Mouse (Mus musculus) midbrain, postnatal 0 days (tissue): Measurements from ENCODE around the gene Ndufa13. TPM values are rescaled to one million over a fixed set of nuclear protein-coding genes. Genes with fewer than 3 reads are reported as not detected.

ENCODE experiments used
- ATAC-seq: fragments of 200-750 bp; cut with Nextera tagmentation; 2 replicates; pipeline ENCODE4 v1.8.0; 2017; ENCODE audit warnings: moderate number of reproducible peaks, mild to moderate bottlenecking, moderate TSS enrichment, moderate library complexity; ENCODE audit not compliant: low FRiP score
- DNase-seq: peaks from one replicate; pipeline ENCODE4 v3.0.0-alpha.2; 2015; ENCODE audit warnings: low spot score
- H3K27ac ChIP-seq: fragments of 300-500 bp; sonication (generic); 2 replicates; pipeline ENCODE4 v1.5.1; 2014; ENCODE audit warnings: low read depth, mild to moderate bottlenecking, low read length, mixed read lengths
- H3K27me3 ChIP-seq: fragments of 300-500 bp; sonication (generic); 2 replicates; pipeline ENCODE4 v1.6.1; 2014; ENCODE audit warnings: low read length, control low read depth, mixed read lengths; ENCODE audit not compliant: insufficient read depth
- H3K36me3 ChIP-seq: fragments of 300-500 bp; sonication (generic); 2 replicates; pipeline ENCODE4 v1.6.1; 2014; ENCODE audit warnings: low read length, control low read depth, mixed read lengths; ENCODE audit not compliant: insufficient read depth
- H3K4me1 ChIP-seq: fragments of 300-500 bp; sonication (generic); 2 replicates; pipeline ENCODE4 v1.6.1; 2014; ENCODE audit warnings: mild to moderate bottlenecking, control low read depth, antibody characterized with exemption, low read length, mixed read lengths; ENCODE audit not compliant: insufficient read depth
- H3K4me2 ChIP-seq: fragments of 300-500 bp; sonication (generic); 2 replicates; pipeline ENCODE4 v1.6.1; 2014; ENCODE audit warnings: low read depth, mild to moderate bottlenecking, low read length, mixed read lengths; ENCODE audit not compliant: poor library complexity, severe bottlenecking
- H3K4me3 ChIP-seq: fragments of 300-500 bp; sonication (generic); 2 replicates; pipeline ENCODE4 v1.5.1; 2014; ENCODE audit warnings: low read depth, mild to moderate bottlenecking, low read length, moderate library complexity
- H3K9ac ChIP-seq: fragments of 300-500 bp; sonication (generic); replicated peaks from 2 replicates; pipeline ENCODE4 v1.6.1; 2014; ENCODE audit warnings: mild to moderate bottlenecking, low read length, moderate library complexity, mixed read lengths; ENCODE audit not compliant: poor library complexity, severe bottlenecking
- H3K9me3 ChIP-seq: fragments of 300-500 bp; sonication (generic); 2 replicates; pipeline ENCODE4 v1.6.1; 2016; ENCODE audit warnings: low read length, control low read depth
- CTCF ChIP-seq: IDR thresholded peaks from 2 replicates; pipeline ENCODE4 v1.5.1; 2016; ENCODE audit warnings: antibody characterized with exemption, mild to moderate bottlenecking
- whole genome bisulfite sequencing: fragments of 180-500 bp; shearing (Covaris S2); extraction: QIAGEN DNeasy Blood & Tissue Kit; methylation state at CpG from one replicate; pipeline ENCODE4 v1.1.7; 2014; 5-methylcytosine and 5-hydroxymethylcytosine counted together
- polyA plus RNA-seq: library from polyadenylated mRNA; unstranded; fragments of >200 nt; fragmentation: Nextera tagmentation; extraction: Ambion mirVana; gene quantifications from 2 replicates; pipeline ENCODE4 v1.2.1, GENCODE M21; 2015
- total RNA-seq: library from RNA; depleted of rRNA; stranded (reverse); fragments of >200 nt; gene quantifications from 2 replicates; pipeline ENCODE4 v1.2.3, GENCODE M21; 2014; rRNA removed

The Ndufa13 gene
- total and polyA plus RNA-seq, 2 experiments from 2014 or later = 55.6 to 243 TPM

DNA sequence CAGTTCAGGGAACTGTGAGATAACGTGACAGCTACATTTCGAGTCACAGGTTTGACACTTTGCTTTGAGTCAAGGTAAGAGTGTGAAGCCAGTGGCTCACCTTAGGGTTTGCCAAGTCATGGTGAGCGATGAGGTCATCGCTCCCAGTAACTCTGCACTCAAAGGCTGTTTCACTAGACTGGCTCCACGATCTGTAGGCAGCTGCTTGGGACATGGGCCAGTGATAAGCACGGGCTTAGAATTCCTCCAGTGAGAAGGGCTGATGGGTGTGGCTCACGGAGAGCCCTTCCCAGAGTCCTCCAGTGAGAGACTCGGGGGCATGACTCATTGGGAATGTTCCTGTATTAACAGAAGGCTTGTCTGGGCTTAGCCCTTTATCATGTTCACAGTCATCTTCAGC is 53.4 kb downstream of the Ndufa13 start:
- 90% methylated on average over 8 of the region's 8 CpGs for WGBS
- no peak overlapping the region for H3K4me2 ChIP-seq
- no peak for TF ChIP-seq CTCF

DNA sequence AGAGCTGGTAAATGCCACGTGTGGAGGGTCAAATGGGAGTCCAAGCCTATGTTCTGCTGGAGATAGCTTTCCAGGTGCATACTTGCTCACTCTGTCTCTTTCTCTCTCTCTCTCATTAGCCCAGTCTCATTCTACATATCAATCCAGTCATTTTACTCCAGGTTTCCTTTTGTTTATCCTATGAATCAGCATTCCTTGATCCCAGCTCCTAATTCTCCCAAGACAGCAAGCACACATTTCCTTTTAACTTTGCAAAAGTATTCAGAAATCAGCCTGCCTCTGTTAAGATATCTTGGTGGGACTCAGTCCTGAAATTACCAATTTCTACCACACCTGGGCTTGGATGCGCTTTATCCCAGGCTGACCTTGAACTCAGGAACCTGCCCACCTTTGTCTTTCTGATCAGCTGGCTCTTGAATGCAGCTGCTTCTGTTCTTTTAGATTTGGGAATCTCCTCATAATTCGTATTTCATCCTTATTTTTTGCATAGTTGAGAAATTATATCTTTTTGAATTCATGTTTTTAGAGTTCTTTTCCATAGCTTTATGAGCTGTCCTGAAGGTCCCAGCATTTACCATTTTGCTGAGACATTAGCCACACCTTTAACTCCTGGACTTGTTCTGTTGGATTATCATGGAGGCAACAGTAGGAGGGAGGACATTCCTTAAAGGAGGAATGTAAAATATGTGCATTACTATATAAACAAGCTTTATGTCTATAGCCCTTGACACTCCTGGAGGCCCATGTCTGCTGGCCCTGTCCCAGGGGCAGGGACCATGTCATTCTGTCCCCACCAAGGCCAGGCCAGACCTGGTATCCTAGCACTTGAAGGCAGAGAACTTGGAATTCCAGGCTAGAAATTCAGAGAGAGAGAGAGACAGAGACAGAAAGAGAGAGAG is 54.9 kb downstream of the Ndufa13 start:
- Histone ChIP-seq H3K4me1 (no peaks in the 10 kb centered on the region), H3K4me3 (no peak overlapping the region), H3K9me3 (no peaks in the 10 kb centered on the region), H3K4me2 (no peak overlapping the region), H3K36me3 (0 out of 2 replicates have a peak, but pooled peaks cover 2% of the 10 kb centered on the region), H3K27ac (no peak overlapping the region), H3K9ac (no peak overlapping the region), H3K27me3 (no peaks in the 10 kb centered on the region)
- 86% methylated on average over 3 of the region's 3 CpGs for WGBS
- no peak for TF ChIP-seq CTCF
- ATAC-seq (no peak), DNase-seq (no peak)

More for the DNA sequence above, 53.4 kb downstream of the Ndufa13 start:
- ATAC-seq = no peak
- Histone ChIP-seq H3K36me3 (0 out of 2 replicates have a peak, but pooled peaks cover 2% of the 10 kb centered on the region), H3K9ac (no peak overlapping the region), H3K9me3 (no peaks in the 10 kb centered on the region), H3K4me3 (no peak overlapping the region), H3K27me3 (no peaks in the 10 kb centered on the region), H3K27ac (no peak overlapping the region), H3K4me1 (no peaks in the 10 kb centered on the region)
- no peak for DNase-seq

Other genes starting within 250 kb of the Ndufa13 start
- 3.6 and 5.9 TPM in 2 replicates for gene Zfp964, start 248.1 kb downstream of the Ndufa13 start, total RNA-seq
- gene Zfp964, start 248.1 kb downstream of the Ndufa13 start, polyA plus RNA-seq = 0.99 and 1.2 TPM in 2 replicates
- 14.6 and 17.5 TPM in 2 replicates for gene Zfp869, start 191.8 kb downstream of the Ndufa13 start, total RNA-seq
- gene Zfp869, start 191.8 kb downstream of the Ndufa13 start, polyA plus RNA-seq = 14.4 and 15.5 TPM in 2 replicates
- gene Zfp963, start 152.6 kb downstream of the Ndufa13 start, total RNA-seq = 3.3 and 5.3 TPM in 2 replicates
- gene Zfp963, start 152.6 kb downstream of the Ndufa13 start, polyA plus RNA-seq = 5.0 and 5.5 TPM in 2 replicates
- 1.5 and 2.4 TPM in 2 replicates for gene Gm20422, start 127.7 kb downstream of the Ndufa13 start, total RNA-seq
- gene Gm20422, start 127.7 kb downstream of the Ndufa13 start, polyA plus RNA-seq = not detected in 2 replicates
- 77.7 and 92.7 TPM in 2 replicates for gene Atp13a1, start 111.4 kb downstream of the Ndufa13 start, total RNA-seq
- 44.6 and 46.4 TPM in 2 replicates for gene Atp13a1, start 111.4 kb downstream of the Ndufa13 start, polyA plus RNA-seq
- 44.7 and 53.4 TPM in 2 replicates for gene Zfp866, start 111.4 kb downstream of the Ndufa13 start, total RNA-seq
- 19.2 and 20.0 TPM in 2 replicates for gene Zfp866, start 111.4 kb downstream of the Ndufa13 start, polyA plus RNA-seq
- gene Gmip, start 93.9 kb downstream of the Ndufa13 start, total RNA-seq = 53.9 and 71.2 TPM in 2 replicates
- 33.7 and 37.6 TPM in 2 replicates for gene Gmip, start 93.9 kb downstream of the Ndufa13 start, polyA plus RNA-seq
- 5.4 and 7.7 TPM in 2 replicates for gene Lpar2, start 80.1 kb downstream of the Ndufa13 start, total RNA-seq
- 0.44 and 0.63 TPM in 2 replicates for gene Lpar2, start 80.1 kb downstream of the Ndufa13 start, polyA plus RNA-seq
- gene Pbx4, start 70.1 kb downstream of the Ndufa13 start, total RNA-seq = 35.7 and 43.9 TPM in 2 replicates
- 91.0 and 98.8 TPM in 2 replicates for gene Pbx4, start 70.1 kb downstream of the Ndufa13 start, polyA plus RNA-seq
- gene Cilp2, start 14.9 kb downstream of the Ndufa13 start, total RNA-seq = 12.0 and 14.9 TPM in 2 replicates
- gene Cilp2, start 14.9 kb downstream of the Ndufa13 start, polyA plus RNA-seq = 7.5 and 8.0 TPM in 2 replicates
- gene Tssk6, start 374 bp downstream of the Ndufa13 start, total RNA-seq = not detected in 2 replicates
- 4.4 and 4.6 TPM in 2 replicates for gene Tssk6, start 374 bp downstream of the Ndufa13 start, polyA plus RNA-seq
- 7.6 and 8.0 TPM in 2 replicates for gene Yjefn3, start 154 bp upstream of the Ndufa13 start, total RNA-seq
- gene Yjefn3, start 154 bp upstream of the Ndufa13 start, polyA plus RNA-seq = 13.4 and 15.4 TPM in 2 replicates
- 24.4 and 30.1 TPM in 2 replicates for gene Gatad2a, start 93.8 kb upstream of the Ndufa13 start, total RNA-seq
- gene Gatad2a, start 93.8 kb upstream of the Ndufa13 start, polyA plus RNA-seq = 17.2 and 19.3 TPM in 2 replicates
- gene Mau2, start 140.2 kb upstream of the Ndufa13 start, total RNA-seq = 130 and 148 TPM in 2 replicates
- 54.3 and 56.6 TPM in 2 replicates for gene Mau2, start 140.2 kb upstream of the Ndufa13 start, polyA plus RNA-seq
- gene Sugp1, start 140.3 kb upstream of the Ndufa13 start, total RNA-seq = 18.6 and 19.9 TPM in 2 replicates
- 48.7 and 48.9 TPM in 2 replicates for gene Sugp1, start 140.3 kb upstream of the Ndufa13 start, polyA plus RNA-seq
- 1.6 TPM in 1 of 2 replicates, not detected in the other for gene Tm6sf2, start 170.4 kb upstream of the Ndufa13 start, total RNA-seq
- gene Tm6sf2, start 170.4 kb upstream of the Ndufa13 start, polyA plus RNA-seq = 0.22 and 0.35 TPM in 2 replicates
- 0.99 and 1.3 TPM in 2 replicates for gene Hapln4, start 180.9 kb upstream of the Ndufa13 start, total RNA-seq
- gene Hapln4, start 180.9 kb upstream of the Ndufa13 start, polyA plus RNA-seq = 1.6 and 1.7 TPM in 2 replicates
- gene Ncan, start 218.3 kb upstream of the Ndufa13 start, total RNA-seq = 440 and 447 TPM in 2 replicates
- gene Ncan, start 218.3 kb upstream of the Ndufa13 start, polyA plus RNA-seq = 202 and 210 TPM in 2 replicates
- gene Nr2c2ap, start 228.8 kb upstream of the Ndufa13 start, total RNA-seq = 5.4 and 7.7 TPM in 2 replicates
- gene Nr2c2ap, start 228.8 kb upstream of the Ndufa13 start, polyA plus RNA-seq = 42.1 and 44.1 TPM in 2 replicates
- 9.8 and 12.3 TPM in 2 replicates for gene Rfxank, start 236.6 kb upstream of the Ndufa13 start, total RNA-seq
- 7.4 and 9.3 TPM in 2 replicates for gene Rfxank, start 236.6 kb upstream of the Ndufa13 start, polyA plus RNA-seq
- gene Borcs8, start 236.9 kb upstream of the Ndufa13 start, total RNA-seq = 91.1 and 98.3 TPM in 2 replicates
- 49.8 and 58.6 TPM in 2 replicates for gene Borcs8, start 236.9 kb upstream of the Ndufa13 start, polyA plus RNA-seq
- gene Mef2b, start 237.2 kb upstream of the Ndufa13 start, total RNA-seq = 0.55 and 1.1 TPM in 2 replicates
- gene Mef2b, start 237.2 kb upstream of the Ndufa13 start, polyA plus RNA-seq = 1.5 TPM in 2 replicates